ENCODE assay signal across 8 mouse cellular contexts in the genomic region with DNA sequence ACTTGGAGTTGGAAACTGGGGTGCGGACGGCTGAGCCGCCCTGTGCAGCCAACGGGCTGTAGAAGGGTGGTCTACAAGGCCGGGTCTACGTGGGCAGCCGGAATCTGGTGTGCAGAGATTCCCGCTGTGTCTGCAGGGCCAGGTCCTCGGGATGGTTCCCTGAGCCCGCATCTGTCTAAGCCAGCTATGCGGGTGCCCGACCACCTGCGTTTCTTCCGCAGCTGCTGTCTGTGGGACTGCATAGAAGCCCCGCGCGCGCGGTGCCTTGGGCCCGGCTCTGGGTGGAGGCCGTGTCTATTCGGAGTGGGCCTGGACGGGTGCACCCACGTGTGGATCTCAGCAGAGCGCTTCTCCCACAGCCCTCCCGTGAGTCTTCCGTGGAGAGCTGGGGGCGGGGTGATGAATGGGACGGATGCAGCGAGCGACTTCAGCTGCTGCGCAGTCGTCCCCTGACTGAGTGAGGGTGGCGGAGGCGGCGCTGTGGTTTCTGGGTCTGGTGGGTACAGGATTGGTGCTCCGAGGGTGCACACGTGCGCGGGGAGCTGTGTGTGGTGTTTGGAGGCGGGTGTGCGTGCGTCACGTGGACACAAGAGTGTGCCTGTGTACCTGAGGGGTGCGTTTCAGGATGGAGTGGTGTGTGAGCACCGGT. TPM values are rescaled to one million over a fixed set of nuclear protein-coding genes. Genes with fewer than 3 reads are reported as not detected.
DNase-seq lines count a peak whose midpoint lies in the region; ATAC-seq and TF ChIP-seq lines count a peak whose summit lies in the region.

No protein-coding gene starts in this region.

- peak overlapping the region; percentile 34 for H3K9ac ChIP-seq in ES-Bruce4 (ENCODE audit: low read depth, poor library complexity, severe bottlenecking)
- H3K9ac ChIP-seq in embryonic facial prominence, embryonic 12.5 days, result peak overlapping the region; percentile 63
- H3K9ac ChIP-seq in hindbrain, embryonic 11.5 days (ENCODE audit: low read depth, low read length), result peak overlapping the region; percentile 71

- no peaks in the 10 kb centered on the region for H3K9me3 ChIP-seq in ES-Bruce4 (replicated peaks; ENCODE audit: control insufficient read depth, insufficient read depth, low read length, poor library complexity, severe bottlenecking)
- H3K9me3 ChIP-seq in embryonic facial prominence, embryonic 12.5 days, result no peaks in the 10 kb centered on the region
- H3K9me3 ChIP-seq in hindbrain, embryonic 11.5 days (ENCODE audit: control insufficient read depth, low read length), result no peaks in the 10 kb centered on the region

- no peaks in the 10 kb centered on the region for H3K36me3 ChIP-seq in ES-Bruce4 (ENCODE audit: control insufficient read depth, insufficient read depth, low read length, poor library complexity, severe bottlenecking)
- no peaks in the 10 kb centered on the region for H3K36me3 ChIP-seq in embryonic facial prominence, embryonic 12.5 days
- H3K36me3 ChIP-seq in hindbrain, embryonic 11.5 days (ENCODE audit: control insufficient read depth, insufficient read depth, low read length), result no peaks in the 10 kb centered on the region

- peak; percentile 32 for ATAC-seq in embryonic facial prominence, embryonic 12.5 days (ENCODE audit: insufficient number of reproducible peaks, insufficient read depth, low FRiP score, low TSS enrichment)
- peak; percentile 80 for ATAC-seq in hindbrain, embryonic 11.5 days (ENCODE audit: low FRiP score)
- ATAC-seq in erythroid progenitor cell, adult 5-6 weeks (replicated peaks; ENCODE audit: low FRiP score, poor library complexity, severe bottlenecking), result no peak

- H3K4me3 ChIP-seq in ES-Bruce4 (ENCODE audit: low read depth, low read length), result peak overlapping the region; percentile 79
- peak overlapping the region; percentile 66 for H3K4me3 ChIP-seq in embryonic facial prominence, embryonic 12.5 days
- peak overlapping the region; percentile 67 for H3K4me3 ChIP-seq in hindbrain, embryonic 11.5 days (ENCODE audit: low read depth, low read length)
- H3K4me3 ChIP-seq in left cerebral cortex, adult 2 months, result peak overlapping the region; percentile 94

- no peak overlapping the region for H3K27ac ChIP-seq in ES-Bruce4 (ENCODE audit: insufficient read depth, low read length)
- H3K27ac ChIP-seq in embryonic facial prominence, embryonic 12.5 days, result no peak overlapping the region
- H3K27ac ChIP-seq in hindbrain, embryonic 11.5 days (ENCODE audit: low read depth, low read length), result no peak overlapping the region
- peak overlapping the region; percentile 96 for H3K27ac ChIP-seq in left cerebral cortex, adult 2 months

- peak overlapping the region; percentile 97 for H3K4me2 ChIP-seq in embryonic facial prominence, embryonic 12.5 days (replicated peaks)
- peak overlapping the region; percentile 98 for H3K4me2 ChIP-seq in hindbrain, embryonic 11.5 days (replicated peaks; ENCODE audit: low read depth, low read length)

- peak; percentile 46 for DNase-seq in adrenal gland, postnatal 10 days
- DNase-seq in hindbrain, embryonic 11.5 days (ENCODE audit: low spot score), result no peak
- peak; percentile 82 to 84 for DNase-seq in left cerebral cortex, adult 2 months (ENCODE audit: extremely low spot score in 1 of 2, low spot score in 2 of 2)
- DNase-seq in lung, postnatal 36 days, result peak; percentile 73
- DNase-seq in right cerebral cortex, postnatal 25 days, result peak; percentile 84

- TF ChIP-seq EP300 in ES-Bruce4 (IDR thresholded peaks at IDR 0.05; ENCODE audit: insufficient read depth, low read depth, low read length), result 0 out of 2 replicates have a peak, but pooled peaks have one; percentile 8

- no peak for TF ChIP-seq POLR2A in ES-Bruce4 (IDR thresholded peaks at IDR 0.05; ENCODE audit: insufficient read depth, low read length)

- TF ChIP-seq CTCF in ES-Bruce4 (IDR thresholded peaks at IDR 0.05; ENCODE audit: low read depth, low read length), result no peak
- TF ChIP-seq CTCF in left cerebral cortex, adult 2 months (IDR thresholded peaks at IDR 0.05), result no peak

- no peaks in the 10 kb centered on the region for H3K4me1 ChIP-seq in ES-Bruce4 (ENCODE audit: control insufficient read depth, insufficient read depth, low read length)
- peaks cover 17% of the 10 kb centered on the region for H3K4me1 ChIP-seq in embryonic facial prominence, embryonic 12.5 days
- peaks cover 3% of the 10 kb centered on the region; the same call in 1 of the 2 replicates for H3K4me1 ChIP-seq in hindbrain, embryonic 11.5 days (replicated peaks; ENCODE audit: control insufficient read depth, insufficient read depth, low read length)

- no peaks in the 10 kb centered on the region for H3K27me3 ChIP-seq in ES-Bruce4 (ENCODE audit: control insufficient read depth, insufficient read depth, low read length, poor library complexity, severe bottlenecking)
- H3K27me3 ChIP-seq in embryonic facial prominence, embryonic 12.5 days, result peaks cover 41% of the 10 kb centered on the region
- H3K27me3 ChIP-seq in hindbrain, embryonic 11.5 days (ENCODE audit: control insufficient read depth, insufficient read depth, low read length), result peaks cover 20% of the 10 kb centered on the region

- 2% methylated on average over 46 of the region's 46 CpGs for WGBS in embryonic facial prominence, embryonic 12.5 days
- WGBS in hindbrain, embryonic 11.5 days, result 2% methylated on average over 46 of the region's 46 CpGs

- intact Hi-C loops in left cerebral cortex, adult 2 months (cut with DNase I), result loop anchor here (1.0 to 2.0 kb wide), 2 partner anchors 28 to 452 kb away; a partner anchor contains a TSS

RNA-seq across cellular contexts. Expression of a gene that starts 0.5 kb away (rescaled TPM):
- polyA plus RNA-seq in ES-Bruce4 (2011; ENCODE audit: insufficient read depth, insufficient read length, low read depth, missing spikeins), result 3.0 and 3.1 TPM in 2 replicates
- total RNA-seq in adrenal gland, postnatal 10 days (2021), result 1 to 10 TPM; 1.3 to 1.9 TPM
- 10.6 and 11.0 TPM in 2 replicates for polyA plus RNA-seq in embryonic facial prominence, embryonic 12.5 days (2016; fragmentation: Nextera tagmentation; extraction: Ambion mirVana)
- polyA plus RNA-seq in hindbrain, embryonic 11.5 days (2014; fragmentation: Nextera tagmentation; extraction: Ambion mirVana), result 3.7 and 4.4 TPM in 2 replicates
- total RNA-seq in left cerebral cortex, adult 2 months (2021), result 100 to 1,000 TPM; 118 to 126 TPM
- total RNA-seq in erythroid progenitor cell, adult 5-6 weeks (2015; ENCODE audit: low replicate concordance), result not detected in 2 replicates
- 0.26 and 0.76 TPM in 2 replicates for total RNA-seq in erythroid progenitor cell, adult 5-6 weeks (2017; ENCODE audit: low replicate concordance)

RNA-seq across cellular contexts. Expression of a gene that starts 20.4 kb away (rescaled TPM):
- polyA plus RNA-seq in ES-Bruce4 (2011; ENCODE audit: insufficient read depth, insufficient read length, low read depth, missing spikeins), result not detected in 2 replicates
- total RNA-seq in adrenal gland, postnatal 10 days (2021), result 1 to 10 TPM; 1.3 TPM
- 0.98 and 1.0 TPM in 2 replicates for polyA plus RNA-seq in embryonic facial prominence, embryonic 12.5 days (2016; fragmentation: Nextera tagmentation; extraction: Ambion mirVana)
- 1.4 and 2.4 TPM in 2 replicates for polyA plus RNA-seq in hindbrain, embryonic 11.5 days (2014; fragmentation: Nextera tagmentation; extraction: Ambion mirVana)
- total RNA-seq in left cerebral cortex, adult 2 months (2021), result under 1 TPM; 0.20 to 0.40 TPM
- total RNA-seq in erythroid progenitor cell, adult 5-6 weeks (2015; ENCODE audit: low replicate concordance), result 1.1 and 3.4 TPM in 2 replicates
- total RNA-seq in erythroid progenitor cell, adult 5-6 weeks (2017; ENCODE audit: low replicate concordance), result 0.45 and 0.51 TPM in 2 replicates

RNA-seq across cellular contexts. Expression of a gene that starts 28.3 kb away (rescaled TPM):
- polyA plus RNA-seq in ES-Bruce4 (2011; ENCODE audit: insufficient read depth, insufficient read length, low read depth, missing spikeins), result 17.9 TPM in 2 replicates
- 10 to 100 TPM in 1 of 2 experiments, 1 to 10 TPM in 1; 9.1 to 11.7 TPM for total RNA-seq in adrenal gland, postnatal 10 days (2021)
- 14.2 and 14.9 TPM in 2 replicates for polyA plus RNA-seq in embryonic facial prominence, embryonic 12.5 days (2016; fragmentation: Nextera tagmentation; extraction: Ambion mirVana)
- 12.0 and 12.5 TPM in 2 replicates for polyA plus RNA-seq in hindbrain, embryonic 11.5 days (2014; fragmentation: Nextera tagmentation; extraction: Ambion mirVana)
- 10 to 100 TPM; 10.3 to 10.7 TPM for total RNA-seq in left cerebral cortex, adult 2 months (2021)
- total RNA-seq in erythroid progenitor cell, adult 5-6 weeks (2015; ENCODE audit: low replicate concordance), result 10.9 and 11.9 TPM in 2 replicates
- total RNA-seq in erythroid progenitor cell, adult 5-6 weeks (2017; ENCODE audit: low replicate concordance), result 17.4 and 18.9 TPM in 2 replicates

RNA-seq across cellular contexts. Expression of a gene that starts 58.3 kb away (rescaled TPM):
- polyA plus RNA-seq in ES-Bruce4 (2011; ENCODE audit: insufficient read depth, insufficient read length, low read depth, missing spikeins), result 3.6 and 3.7 TPM in 2 replicates
- total RNA-seq in adrenal gland, postnatal 10 days (2021), result 10 to 100 TPM; 20.1 to 26.6 TPM
- 1.3 and 2.3 TPM in 2 replicates for polyA plus RNA-seq in embryonic facial prominence, embryonic 12.5 days (2016; fragmentation: Nextera tagmentation; extraction: Ambion mirVana)
- 0.68 and 1.4 TPM in 2 replicates for polyA plus RNA-seq in hindbrain, embryonic 11.5 days (2014; fragmentation: Nextera tagmentation; extraction: Ambion mirVana)
- 1 to 10 TPM; 6.9 to 7.0 TPM for total RNA-seq in left cerebral cortex, adult 2 months (2021)
- 19.8 and 20.5 TPM in 2 replicates for total RNA-seq in erythroid progenitor cell, adult 5-6 weeks (2015; ENCODE audit: low replicate concordance)
- total RNA-seq in erythroid progenitor cell, adult 5-6 weeks (2017; ENCODE audit: low replicate concordance), result 11.1 and 15.1 TPM in 2 replicates

Comparison
In these comparisons a context has a peak if more than half of its experiments do, and no peak if none do; other contexts are left out.
1. RNA of a gene that starts 0.5 kb away (total RNA-seq): 118 to 126 TPM in left cerebral cortex, adult 2 months; 1.3 to 1.9 TPM in adrenal gland, postnatal 10 days and 0.26 to 0.76 TPM in erythroid progenitor cell, adult 5-6 weeks; every median in the first group is over 10 times any median in the second.
2. Peak in every context shown above with its lines, with median percentiles within 50 percentile points of each other: H3K4me3 ChIP-seq and H3K9ac ChIP-seq.